Mouse (Mus musculus) MN1 (cell line): ENCODE data around the gene Nemp1.

Source experiments
- DNase-seq: peaks from one replicate; pipeline ENCODE4 v3.0.0-alpha.2; 2016; ENCODE audit warnings: low spot score

Gene Nemp1

DNA sequence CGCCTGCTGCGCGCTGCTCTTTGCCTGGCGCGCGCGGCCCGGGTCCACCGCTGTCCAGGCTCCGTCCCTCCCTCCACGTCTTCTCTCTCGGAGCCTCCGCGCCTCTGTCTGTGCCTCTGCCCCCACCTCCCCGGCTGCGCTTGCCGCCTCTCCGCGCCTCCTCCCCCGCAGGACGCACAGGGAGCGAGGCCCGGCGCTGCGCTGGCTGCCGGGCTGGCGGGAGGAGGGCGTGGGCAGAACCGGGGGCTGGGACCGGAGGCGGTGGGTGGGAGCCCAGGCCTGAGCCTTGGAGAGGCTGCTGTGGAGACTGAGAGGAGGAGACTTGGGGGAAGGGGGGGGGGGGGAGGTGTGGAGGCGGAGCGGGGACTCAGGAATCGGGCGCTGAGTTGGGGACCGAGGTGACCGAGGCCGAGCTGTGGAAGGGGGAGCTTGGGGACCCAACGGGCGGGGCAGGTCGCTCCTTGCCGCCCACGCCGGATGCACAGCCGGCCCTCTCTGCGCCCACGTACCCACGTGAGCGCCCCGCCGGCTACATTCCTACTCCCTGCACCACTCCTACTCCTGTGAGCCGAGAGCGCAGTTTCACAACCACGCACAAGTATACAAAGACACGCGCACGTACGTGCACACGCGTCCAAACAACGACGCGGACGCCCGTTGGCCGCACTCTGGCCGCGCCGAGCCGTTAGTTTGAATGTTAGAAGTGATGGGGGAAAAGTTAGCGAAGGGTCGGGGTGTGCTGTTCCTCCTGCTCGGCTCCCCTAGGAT lies at the start of gene Nemp1:
Gene Nemp1, plus strand, starts transcription at position 401 of the 768 bp plus-strand sequence.
- DNase-seq, result peak; percentile 73

DNA sequence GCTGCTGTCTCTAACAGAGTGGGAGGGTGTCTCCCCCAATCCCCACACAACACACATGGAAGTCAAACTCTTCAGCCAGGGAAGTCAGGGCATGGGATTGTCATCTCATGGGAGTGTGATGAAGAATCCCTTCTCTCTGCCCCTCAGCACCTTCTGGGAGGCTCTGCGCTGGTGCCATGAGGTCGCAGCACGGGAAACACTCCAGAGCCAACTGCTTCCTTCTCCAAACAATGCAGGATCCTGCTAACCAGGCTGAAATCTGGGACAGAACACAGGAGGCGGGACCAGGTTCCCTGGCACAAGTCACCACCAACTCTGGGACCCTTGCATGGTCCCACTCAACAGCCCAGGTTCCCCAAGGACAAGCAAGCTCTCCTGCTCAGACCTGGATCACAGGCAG lies 49.4 kb upstream of the Nemp1 start:
- no peak for DNase-seq

DNA sequence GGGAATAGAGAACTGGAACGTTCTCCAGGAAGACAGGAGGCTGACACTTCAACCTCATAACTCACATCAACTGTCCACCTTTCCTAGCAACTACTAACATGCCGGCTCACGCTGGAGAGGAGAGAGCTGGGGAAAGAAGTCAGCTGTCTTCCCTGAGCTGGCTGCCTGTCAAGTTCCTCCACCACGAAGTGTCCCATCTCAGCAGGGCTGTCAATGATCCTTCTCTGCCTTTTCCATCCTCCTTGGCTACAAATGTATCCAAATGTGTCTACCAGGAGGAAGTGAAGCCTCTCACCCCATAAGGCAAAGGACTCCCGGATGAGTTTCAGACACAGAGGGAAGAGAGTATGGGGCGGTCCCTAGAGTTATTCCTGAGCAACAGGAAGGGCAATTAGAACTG lies 48.5 kb upstream of the Nemp1 start:
- no peak for DNase-seq

DNA sequence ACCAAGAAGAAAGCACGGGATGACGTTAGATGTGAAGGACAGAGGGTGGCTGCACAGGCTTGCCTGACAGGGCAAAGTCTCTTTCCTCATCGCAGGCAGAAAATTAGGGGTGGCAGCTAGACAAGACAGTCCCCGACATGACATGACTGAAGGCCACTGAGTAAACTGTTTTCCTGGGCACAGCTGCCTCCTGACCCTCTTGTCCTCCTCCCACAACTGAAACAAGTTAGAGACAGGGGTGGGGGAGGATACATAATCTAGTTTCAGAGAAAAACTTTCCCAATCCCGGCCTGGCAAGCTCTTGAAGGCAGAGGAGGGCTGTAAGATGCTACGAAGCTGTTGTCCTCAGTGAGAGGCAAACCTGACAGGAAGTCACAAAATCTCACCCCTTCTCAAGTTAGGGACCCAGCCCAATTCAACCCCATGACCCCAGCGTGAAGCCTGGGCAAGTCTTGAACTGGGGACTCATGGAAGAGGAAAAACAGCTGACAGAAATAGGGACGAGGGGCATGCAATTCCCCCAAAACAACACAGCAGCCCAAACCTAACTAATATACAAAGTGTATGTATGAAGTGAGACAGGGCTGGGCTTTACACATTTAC lies 47.5 kb upstream of the Nemp1 start:
- DNase-seq, result no peak

DNA sequence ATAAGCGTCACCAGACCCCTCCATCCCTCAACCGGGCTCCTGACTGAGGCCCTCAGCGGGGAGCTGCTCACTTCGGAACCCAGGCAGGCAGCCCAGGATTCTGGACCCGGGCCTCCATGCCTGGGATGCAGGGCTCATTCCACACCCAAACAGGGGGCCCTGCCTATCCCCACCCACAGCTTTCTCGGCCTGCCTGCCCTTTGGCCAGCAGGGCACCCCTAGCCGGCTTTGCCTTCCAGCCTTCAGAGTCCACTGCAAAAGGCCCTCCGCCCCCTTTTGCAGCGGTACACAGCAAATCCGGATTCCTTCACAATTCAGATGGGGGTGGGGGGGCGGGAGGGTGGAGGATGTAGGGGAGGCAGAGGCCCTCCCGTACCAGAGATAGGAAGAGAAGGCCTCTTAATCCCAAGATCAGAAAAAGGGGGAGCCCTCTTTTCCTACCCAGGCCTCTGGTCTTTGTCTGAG lies 46.7 kb upstream of the Nemp1 start:
- peak; percentile 33 for DNase-seq

DNA sequence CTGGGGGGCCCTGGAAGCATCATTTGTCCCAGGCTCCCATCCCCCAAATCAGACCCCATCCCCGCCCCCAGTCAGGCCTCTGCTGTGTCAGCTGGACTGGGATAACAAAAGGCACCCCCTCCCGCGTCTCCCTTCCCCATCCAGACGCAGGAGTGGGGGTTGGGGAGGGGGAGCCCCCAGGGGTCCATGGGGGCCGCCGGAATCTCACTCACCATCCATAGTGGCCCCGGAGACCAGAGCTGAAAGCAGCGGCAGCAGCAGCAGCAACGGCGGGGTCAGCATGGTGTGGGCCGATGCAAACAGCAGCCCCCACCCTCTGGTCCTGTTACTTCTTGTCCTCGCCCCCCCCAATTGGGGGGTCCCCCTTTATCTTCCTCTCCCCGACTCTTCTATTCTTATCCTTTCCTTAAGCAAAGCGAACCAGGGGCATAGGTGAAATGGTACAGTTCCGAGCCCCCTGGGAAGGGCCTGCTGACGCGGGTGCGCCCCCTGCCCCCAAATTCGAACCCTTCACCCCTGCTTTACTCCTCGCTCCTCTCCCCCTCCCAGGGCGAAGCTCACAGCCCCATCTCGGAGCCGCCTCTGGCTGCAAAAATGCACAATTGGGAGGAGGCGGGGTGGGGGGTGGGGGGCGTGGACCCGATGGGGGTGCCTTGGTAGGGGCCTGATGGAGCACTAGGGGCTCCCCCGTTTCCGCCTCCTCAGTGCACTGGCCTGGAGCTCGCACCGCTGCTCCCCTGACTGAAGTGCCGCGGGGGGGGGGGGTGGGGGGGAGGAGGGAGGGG lies 46.1 kb upstream of the Nemp1 start, which contains the start of gene Lrp1:
Gene Lrp1, minus strand, starts transcription at position 743 of the 785 bp plus-strand sequence.
- peak; percentile 24 for DNase-seq

DNA sequence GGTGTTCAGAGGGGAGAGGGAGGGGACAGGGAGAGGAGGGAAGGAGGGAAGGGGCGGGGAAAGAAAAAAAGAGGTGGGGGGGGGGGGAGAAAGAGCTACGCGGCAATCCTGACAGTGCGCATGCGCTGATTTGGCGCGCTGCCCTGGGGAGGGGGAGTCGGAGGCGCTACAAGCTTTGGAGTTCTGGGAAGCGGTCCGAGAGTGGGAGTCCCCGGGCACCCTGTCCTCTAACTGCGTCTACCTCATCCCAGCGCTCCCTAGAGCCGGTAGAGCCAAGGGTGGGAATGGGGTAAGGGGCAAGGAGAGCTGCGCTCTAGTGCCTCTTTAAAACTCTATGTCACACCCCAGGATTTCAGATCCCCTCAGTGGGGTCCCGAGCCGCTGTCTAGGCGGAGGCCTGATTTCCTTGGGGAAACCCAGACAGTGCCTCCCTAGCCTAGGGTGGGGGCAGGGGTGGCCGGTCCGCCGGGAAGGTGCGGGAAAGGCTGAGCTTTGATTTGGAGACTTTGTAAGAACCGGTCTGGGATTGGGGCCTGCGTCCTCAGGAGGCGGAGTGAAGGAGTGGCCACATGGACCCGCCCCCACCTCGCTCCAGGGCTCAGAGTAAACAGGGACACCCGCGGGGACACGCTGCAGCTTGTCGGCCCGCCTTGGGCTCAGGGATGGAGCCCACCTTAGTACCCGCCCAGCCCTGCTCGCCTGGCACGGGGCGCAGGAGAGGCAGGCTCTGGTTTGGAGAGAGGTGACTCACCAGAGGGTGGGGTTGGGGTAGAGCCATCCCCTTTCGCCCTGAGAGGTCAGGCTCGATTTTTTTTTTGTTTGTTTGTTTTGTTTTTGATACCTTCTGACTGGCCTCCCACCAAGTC lies 45.3 kb upstream of the Nemp1 start:
- DNase-seq, result peak; percentile 80

DNA sequence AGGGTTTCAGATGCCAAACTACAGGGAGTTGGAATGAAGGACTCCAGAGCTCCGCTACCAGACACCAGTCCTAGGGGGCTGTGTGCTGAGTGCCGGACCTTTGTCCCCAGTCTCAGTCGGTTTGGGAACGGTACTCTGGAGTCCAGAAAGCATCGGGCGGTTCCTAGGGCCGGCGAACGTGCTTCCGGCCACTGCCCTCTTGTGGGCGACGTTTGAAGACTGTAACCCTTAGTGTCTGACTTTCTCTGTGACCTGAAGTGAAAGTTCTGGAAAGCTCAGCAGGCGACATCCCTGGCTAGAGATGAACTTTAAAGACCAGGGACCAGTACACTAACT lies 44.7 kb upstream of the Nemp1 start:
- peak; percentile 70 for DNase-seq

DNA sequence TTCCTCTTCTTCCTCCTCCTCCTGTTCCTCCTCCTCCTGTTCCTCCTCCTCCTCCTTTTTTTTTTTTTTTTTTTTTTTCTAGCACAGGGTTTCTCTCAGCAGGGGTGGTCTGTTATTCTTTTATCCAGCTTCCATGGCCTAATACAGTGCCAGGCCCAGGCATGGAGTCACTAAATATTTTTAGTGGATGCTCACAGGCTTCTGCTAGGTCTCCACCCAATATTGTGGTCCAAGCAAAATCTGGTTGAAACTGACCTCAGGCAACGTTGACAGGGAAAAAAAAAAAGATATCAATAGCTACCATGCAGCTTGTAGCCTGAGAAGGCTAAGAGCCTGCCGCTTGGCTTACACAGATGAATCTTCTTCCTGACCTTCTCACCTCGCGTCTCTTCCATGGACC lies 44.0 kb upstream of the Nemp1 start:
- no peak for DNase-seq

DNA sequence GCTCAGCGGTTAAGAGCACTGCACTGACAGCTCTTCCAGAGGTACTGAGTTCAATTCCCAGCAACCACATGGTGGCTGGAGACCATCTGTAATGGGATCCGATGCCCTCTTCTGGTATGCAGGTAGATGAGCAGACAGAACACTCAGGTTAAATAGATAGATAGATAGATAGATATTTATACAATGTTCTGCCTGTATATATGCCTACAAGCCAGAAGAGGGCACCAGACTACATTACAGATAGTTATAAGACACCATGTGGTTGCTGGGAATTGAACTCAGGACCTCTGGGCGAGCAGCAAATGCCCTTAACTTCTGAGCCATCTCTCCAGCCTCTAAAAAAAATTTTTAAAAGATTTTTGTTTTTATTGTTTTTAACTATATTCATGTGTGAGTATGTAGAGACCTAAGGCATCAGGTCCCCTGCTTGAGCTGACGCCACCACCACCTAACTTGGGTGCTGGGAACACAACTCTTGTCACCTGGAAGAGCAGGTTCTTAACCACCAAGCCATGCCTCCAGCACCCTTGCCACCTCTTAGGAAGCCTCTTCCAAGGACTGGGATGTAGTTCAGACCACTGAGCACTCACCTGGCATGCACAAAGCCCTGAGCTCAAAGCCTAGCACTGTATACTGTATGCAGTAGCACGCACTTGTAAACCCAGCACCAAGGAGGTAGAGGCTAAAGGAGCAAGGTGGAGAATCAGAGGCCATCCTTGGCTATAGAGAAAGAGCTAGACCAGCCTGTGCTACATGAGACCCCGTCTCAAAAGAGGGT lies 43.1 kb upstream of the Nemp1 start:
- DNase-seq, result no peak

DNA sequence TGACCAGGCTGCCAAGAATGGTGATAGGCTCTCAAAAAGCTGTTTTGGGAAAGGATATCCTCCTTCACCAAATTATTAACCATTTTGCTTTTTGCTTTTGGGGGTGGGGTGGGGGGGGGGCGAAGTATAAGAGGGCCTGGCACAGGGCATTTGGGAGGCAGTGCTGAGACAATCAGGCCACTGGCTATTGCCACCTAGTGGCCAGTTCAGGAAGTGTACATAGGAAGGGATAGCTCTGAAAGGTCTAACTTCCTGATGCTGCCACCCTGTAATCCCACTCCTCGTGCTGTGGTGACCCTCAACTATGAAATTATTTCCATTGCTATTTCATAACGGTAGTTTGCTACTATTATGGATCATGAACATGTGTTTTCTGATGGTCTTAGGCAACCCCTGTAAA lies 40.3 kb upstream of the Nemp1 start:
- peak; percentile 13 for DNase-seq

DNA sequence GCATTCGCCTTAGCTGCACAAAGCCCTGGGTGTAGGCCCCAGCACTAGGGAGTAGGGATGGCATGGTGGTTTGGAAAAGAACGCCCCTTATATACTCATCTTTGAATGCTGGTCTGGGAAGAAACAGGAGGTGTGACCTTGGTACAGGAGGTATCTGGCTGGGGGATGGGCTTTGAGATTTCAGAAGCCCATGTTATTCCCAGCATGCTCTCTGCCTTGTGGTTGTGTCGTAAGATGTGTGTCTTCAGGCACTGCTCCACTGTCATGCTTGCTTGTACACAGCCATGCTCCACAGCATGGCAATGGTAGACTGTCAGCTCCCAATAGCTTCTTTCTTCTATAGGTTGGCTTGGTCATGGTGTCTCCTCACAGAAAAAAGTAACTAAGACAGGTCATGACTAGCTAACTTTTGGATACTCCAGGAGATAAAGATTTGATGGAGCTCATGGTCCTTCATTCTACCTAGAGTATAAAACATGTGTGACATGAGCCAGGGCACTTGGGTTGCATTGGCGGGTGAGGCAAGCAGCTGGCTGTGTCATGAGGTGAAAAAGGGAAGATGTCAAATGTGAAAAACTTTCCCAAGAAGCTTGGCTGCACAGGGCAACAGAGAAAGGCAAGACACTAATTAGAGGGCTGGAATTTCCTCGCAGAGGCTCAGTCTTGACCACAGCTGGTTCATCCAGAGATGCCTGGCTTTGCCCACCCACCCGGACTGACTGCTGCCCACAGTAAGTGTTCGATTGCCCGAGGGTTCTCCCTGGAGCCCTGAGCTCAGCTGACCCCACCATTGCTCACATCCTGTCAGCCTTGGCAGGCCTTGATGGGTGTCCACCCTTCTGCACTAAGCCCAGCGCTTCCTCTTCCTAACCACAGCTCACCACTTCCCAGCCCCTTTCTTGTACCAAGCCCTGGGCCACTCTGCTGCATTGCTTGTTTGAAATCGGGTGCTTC lies 35.2 kb upstream of the Nemp1 start:
- DNase-seq, result no peak

DNA sequence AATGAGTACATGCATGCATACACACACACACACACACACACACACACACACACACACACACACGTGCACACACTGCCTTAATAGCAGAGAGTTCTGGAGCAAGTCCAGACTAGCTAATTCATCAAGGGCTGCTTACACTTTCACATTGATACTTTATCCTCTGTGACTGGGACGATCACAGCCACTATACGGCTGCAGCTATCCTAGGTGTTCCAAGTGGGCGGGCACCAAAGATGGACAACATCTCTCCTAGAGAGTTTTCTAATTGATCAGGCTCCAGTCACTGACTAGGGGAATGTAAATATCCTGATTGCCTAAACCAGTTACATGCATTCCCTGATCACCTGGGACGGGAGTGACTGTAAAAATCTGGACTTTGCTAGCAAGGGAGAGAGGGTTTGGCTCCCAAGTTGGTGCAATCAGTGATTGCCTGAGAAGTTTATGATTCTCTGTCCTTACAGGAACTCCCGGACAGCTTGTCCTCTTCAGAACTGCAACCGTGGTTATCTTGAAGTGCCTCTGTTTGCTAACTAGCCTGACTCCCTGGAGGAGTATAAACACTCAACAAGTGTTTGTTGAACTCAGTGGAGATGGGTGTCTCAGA lies 33.9 kb upstream of the Nemp1 start:
- DNase-seq, result no peak

DNA sequence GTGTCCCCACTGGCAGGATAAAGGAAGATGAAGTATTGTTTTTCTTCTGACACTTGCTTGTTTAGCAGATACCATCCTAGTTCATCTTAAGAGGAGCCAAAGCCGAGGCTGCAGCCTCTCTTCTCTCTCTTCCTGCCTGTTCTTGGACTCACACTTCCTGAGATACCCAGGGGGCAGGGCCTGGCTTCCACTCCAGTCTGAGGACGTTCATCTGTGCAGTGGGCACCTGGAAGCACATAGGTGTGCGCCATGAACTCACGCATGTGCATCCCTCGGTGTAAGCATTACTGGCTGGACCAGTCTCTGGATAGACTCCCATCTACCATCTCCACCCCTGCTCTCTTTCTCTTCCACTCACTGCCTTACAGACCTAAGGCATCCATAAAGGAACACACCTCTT lies 26.3 kb upstream of the Nemp1 start:
- no peak for DNase-seq

DNA sequence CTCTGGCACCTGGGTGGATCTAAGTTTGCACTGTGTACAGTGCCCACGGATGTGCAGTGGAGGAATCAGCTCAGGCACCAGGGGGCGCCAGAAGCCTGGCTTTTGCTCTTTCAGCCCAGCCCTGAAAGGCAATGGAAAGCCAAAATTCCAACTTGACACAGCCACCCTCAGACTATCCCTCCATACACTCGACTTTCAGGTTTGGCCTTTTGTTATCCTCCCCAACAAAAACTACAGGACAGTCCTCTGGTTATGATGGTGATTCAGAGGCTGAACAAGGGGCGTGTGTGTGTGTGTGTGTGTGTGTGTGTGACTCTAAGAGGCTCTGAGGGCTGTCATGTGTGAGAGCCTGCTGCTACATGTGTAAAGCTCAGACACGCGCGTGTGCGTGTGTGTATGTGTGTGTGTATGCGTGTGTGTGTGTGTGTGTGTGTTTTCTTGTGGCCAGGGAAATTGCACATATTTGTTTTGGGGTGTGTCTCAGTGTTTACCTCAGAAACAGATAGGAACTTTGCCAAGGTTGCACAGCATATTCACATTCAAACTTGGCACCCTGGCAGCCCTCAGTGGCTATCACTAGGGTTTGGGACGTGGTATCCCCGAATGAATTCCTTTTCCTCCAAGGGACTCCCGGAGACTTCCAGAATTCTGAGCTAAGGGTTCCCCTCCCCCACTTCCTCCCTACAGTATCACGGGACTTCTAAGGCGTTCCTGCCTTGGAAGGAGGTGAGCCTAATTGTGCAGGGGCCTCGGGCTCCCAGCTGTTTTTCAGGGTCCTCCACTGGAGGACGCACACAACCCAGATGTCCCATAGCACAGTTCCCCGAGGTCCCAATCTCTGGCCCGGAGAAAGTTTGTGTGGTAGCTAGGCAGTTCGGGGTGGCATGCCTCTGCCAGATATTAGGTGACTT lies 24.6 kb upstream of the Nemp1 start:
- DNase-seq, result peak; percentile 80

DNA sequence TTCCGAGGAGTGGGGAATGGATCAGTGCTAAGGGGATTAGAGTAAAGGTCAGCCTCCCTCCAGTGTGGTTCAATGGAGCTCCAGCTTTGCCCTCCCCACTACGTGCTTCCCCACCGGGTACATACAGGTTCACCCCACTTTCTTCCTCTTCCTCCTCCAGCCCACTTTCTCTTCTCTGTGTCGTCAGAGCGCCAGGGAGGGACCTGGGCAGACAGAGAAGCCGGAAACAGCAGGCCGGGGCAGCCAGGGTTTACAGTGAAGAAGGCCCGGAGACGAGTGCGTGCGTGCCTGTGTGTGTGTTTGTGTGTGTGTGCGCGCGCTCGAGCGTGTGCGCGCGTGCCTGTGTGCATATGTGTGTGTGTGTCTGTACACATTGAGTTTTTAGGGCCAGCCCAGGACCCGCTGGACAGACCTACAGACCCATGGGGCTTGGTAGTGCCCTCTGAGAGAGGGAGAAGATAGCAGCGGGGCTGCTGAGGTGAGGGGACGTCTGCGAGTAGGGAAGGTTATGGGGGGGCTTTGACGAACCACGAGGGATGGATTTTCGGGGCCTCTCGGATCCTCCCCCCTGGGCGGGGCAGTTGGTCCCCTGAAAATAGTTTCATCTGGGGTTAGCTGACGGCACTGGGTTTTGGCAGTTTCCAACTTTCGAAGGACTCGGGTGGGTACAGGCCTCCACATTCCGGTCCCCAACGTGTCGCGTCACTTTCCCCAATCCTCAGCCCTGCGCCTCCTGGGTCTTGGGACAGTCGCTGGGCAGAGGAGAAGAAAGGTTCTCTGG lies 23.7 kb upstream of the Nemp1 start, which contains the start of gene Stat6:
Gene Stat6, plus strand, starts transcription at position 215 of the 781 bp plus-strand sequence.
- peak; percentile 39 for DNase-seq

DNA sequence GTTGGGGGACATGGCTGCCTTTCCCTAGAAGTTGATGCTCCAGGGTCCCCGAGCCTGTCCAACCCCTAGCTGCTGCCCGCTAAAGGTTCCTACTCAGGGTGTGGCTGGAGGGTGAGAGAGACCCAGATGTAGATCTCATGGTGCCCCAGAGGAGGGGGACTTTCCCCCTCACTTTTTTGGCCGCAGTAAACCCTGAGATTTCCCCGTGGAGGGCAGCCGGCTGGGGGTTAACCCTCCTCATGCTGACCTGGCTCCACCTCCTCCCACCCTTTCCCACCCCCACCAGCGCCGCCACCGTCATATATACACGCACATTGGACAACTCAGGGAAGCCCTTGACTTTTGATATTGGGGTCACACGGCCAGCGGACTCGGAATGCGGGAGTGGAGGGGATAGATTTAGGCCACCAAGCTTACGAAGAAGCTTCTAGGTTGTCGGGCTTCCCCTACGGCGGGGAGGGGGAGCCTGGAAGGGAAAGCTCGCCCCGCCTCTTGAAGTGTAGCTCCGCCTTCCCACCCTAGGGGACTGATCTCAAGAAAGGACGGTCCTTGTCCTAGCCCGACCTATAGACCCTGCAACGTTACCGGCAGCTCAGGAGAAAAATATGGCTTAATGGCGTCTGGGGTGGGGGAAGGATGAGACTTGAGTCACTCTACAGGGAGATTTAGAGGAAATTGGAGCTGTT lies 23.0 kb upstream of the Nemp1 start:
- DNase-seq, result peak; percentile 53
